Mouse (Mus musculus) left cerebral cortex, postnatal 10 days (tissue): ENCODE measurements around the gene Rad51b. TPM values are rescaled to one million over a fixed set of nuclear protein-coding genes. Genes with fewer than 3 reads are reported as not detected.
"Not testable (repeated sequence)": the region's sequence is repeated elsewhere in the genome, so short reads cannot be mapped to it uniquely, and the experiment has no call there.

ENCODE experiments used
- DNase-seq, 2 experiments: peaks; one replicate each; pipeline ENCODE4 v3.0.0; 2021 to 2022; ENCODE audit warnings: low spot score in 2 of 2, mixed read lengths in 1 of 2; ENCODE audit errors: extremely low spot score in 1 of 2
- intact Hi-C: fragments of 180-260 bp; cut with DNase I; formaldehyde crosslinking; loops from one replicate; pipeline ENCODE4 v1.15.1; 2025
- total RNA-seq, 2 experiments: library from RNA; stranded (reverse); gene quantifications; 2 replicates each; pipeline ENCODE4 v1.2.3; 2021

The Rad51b gene
- total RNA-seq, result under 1 TPM; 0.43 to 0.71 TPM

GRCm38 (mm10) chr12:79297121-79297576 is at the start of gene Rad51b:
TSS of gene Rad51b (plus strand) at chr12:79297282.
- DNase-seq, result peak; percentile 71 to 80
- intact Hi-C loops, result no loop called here

DNA sequence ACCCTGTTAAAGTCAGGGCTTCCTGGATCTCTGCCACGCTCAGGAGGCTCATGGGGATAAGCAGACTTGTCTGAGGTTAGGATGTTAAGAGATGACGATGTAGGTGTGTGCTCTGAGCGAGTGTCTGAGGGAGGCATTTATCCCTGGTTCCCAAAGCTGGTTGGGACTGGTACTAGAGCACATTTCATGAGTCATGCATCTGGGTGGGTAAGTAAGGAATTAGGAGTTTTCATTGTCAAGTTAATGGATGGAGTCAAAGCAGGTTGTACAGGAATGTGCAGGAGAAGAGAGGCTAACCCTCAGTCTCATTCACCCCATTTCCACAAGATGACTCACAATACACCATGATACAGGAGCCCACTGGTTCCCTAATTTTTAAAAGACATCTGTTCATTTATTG is 49.0 kb upstream of the Rad51b start:
- intact Hi-C loops, result no loop called here
- no peak for DNase-seq

DNA sequence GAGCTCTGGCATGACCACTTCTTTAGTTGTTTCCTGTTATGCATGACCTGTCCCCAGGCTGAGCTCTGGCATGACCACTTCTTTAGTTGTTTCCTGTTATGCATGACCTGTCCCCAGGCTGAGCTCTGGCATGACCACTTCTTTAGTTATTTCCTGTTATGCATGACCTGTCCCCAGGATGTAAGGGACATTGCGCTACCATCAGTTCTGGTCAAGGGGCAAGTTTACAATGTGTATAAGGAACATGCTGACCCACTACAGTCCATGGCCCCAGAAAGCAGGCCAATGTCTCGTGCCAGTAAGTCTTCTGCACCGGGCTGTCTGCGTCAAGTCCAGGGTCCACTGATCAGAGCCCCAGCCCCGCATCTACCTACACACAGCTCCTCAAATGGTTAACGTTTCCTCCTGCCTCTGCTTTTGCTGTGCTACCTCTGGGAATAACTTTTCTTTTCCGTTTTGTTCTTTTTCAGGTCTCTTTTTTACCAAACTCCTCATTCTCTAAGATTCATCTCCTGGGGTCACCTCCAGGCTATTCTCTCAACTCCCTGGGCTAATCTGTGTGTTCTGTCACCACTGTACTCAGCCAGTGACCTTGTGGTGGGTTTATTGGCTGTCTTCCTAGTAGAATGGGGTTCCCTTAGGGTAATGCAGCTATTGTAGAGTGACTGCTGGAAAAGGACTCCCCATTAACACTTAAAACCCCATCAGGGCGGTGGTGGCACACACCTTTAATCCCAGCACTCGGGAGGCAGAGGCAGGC is 43.6 kb upstream of the Rad51b start:
- intact Hi-C loops, result no loop called here
- no peak for DNase-seq

- DNase-seq, result no peak
- intact Hi-C loops, result no loop called here
Measured at GRCm38 (mm10) chr12:79254975-79255374, 42.1 kb upstream of the Rad51b start.

DNA sequence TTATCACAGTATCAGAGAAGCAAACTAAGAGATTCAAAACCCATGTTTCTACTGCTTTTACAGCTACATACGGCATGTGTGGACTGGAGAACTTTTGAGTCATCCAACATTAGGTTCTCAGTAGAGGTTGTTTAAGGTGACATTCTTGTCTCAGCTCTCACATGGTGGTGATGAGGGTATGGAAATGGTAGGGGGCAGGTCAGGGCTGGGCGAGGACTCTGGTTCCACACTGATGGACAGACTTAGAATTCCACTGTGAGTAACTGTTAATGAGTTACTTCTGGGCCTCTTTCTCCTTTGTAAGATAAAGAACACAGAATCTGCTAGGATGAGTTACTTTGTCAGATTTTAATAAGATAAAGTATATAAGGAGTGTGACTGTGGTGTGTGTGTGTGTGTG is 36.9 kb upstream of the Rad51b start:
- intact Hi-C loops, result loop anchor here (5.0 kb wide), 1 partner anchor 98 kb away; no protein-coding TSS in a partner anchor

GRCm38 (mm10) chr12:79261035-79261434 is 36.0 kb upstream of the Rad51b start:
- DNase-seq, result peak in 1 of 2 experiments; percentile 40
- intact Hi-C loops, result loop anchor here (5.0 kb wide), 1 partner anchor 99 kb away; no protein-coding TSS in a partner anchor

More for the DNA sequence above, 36.9 kb upstream of the Rad51b start:
- DNase-seq, result no peak

GRCm38 (mm10) chr12:79272604-79273003 is 24.5 kb upstream of the Rad51b start:
- DNase-seq, result no peak
- intact Hi-C loops, result no loop called here

DNA sequence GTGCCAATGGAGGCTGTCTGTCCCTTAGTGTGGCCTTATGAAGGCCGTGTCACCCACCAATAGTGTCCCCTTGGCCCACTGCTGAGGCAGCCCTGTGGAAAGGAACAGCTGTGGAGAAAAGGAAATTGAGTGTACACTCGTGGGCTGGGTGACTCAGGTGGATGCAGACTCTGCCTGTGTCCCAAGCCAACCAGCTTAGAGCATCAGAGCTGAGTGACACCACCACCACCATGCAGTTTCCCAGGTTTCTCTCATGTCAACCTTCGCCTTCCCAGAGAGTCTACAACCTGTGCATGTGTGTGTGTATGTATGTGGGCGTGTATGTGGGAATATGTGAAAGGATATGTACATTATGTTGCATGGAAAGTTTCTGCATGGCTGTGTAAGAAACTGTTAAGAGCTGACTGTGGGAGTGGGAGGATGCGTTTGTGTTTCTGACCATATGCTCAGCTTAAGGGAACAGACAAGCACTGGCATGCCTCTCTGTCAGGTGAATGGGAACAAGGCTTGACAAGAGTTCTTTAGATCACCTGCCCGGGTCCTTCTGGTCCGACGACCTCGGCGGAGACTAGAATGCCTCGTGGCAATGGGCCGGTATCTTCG is 17.5 kb upstream of the Rad51b start:
- intact Hi-C loops, result loop anchor here (5.0 kb wide), 3 partner anchors 37 to 397 kb away; no protein-coding TSS in a partner anchor
- DNase-seq, result no peak

DNA sequence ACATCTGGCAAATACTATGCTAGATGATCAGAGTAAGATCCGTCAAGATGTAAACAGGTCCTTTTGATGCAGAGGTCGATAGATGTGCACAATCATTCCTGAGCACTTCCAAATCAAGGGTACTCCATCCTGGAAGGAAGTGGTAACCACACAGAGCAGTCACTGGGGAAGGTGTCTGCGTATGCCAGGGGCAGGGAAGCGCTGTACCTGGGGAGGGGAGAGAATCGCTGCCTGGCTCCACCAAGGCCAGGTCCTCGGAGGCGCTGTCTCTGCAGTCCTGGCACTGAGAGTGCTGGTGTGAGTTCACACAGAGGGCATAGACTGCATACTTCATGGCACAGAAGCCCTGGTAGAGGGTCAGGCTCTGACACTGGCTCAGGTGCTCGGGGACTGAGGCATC is 14.5 kb upstream of the Rad51b start:
- intact Hi-C loops, result loop anchor here (5.0 kb wide), 2 partner anchors 40 to 400 kb away; no protein-coding TSS in a partner anchor
- DNase-seq, result no peak

DNA sequence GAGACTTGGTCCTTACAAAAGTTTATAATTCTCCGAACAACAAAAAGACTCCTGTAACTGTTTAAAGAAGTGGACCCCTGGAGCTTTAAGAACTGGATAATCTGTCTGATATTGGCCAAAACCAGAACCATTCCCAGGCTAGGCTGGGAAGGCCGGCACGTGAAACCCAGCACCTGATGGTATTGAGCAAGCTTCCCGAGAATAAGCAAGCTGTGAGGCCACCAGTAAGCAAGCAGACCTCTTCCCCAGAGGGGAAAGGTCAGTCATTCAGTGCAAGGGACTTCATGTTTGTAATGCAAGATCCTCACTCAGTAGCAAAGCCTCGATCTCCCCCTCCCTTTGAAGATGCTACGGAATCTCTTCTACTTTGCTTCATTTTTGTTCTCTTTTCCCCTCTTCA is 4.2 kb upstream of the Rad51b start:
- intact Hi-C loops, result no loop called here
- no peak for DNase-seq

GRCm38 (mm10) chr12:79296126-79296816 is 811 bp upstream of the Rad51b start, which contains the start of gene Zfyve26:
TSS of gene Zfyve26 (minus strand) at chr12:79296304.
- DNase-seq, result peak; percentile 94 to 97
- intact Hi-C loops, result no loop called here

DNA sequence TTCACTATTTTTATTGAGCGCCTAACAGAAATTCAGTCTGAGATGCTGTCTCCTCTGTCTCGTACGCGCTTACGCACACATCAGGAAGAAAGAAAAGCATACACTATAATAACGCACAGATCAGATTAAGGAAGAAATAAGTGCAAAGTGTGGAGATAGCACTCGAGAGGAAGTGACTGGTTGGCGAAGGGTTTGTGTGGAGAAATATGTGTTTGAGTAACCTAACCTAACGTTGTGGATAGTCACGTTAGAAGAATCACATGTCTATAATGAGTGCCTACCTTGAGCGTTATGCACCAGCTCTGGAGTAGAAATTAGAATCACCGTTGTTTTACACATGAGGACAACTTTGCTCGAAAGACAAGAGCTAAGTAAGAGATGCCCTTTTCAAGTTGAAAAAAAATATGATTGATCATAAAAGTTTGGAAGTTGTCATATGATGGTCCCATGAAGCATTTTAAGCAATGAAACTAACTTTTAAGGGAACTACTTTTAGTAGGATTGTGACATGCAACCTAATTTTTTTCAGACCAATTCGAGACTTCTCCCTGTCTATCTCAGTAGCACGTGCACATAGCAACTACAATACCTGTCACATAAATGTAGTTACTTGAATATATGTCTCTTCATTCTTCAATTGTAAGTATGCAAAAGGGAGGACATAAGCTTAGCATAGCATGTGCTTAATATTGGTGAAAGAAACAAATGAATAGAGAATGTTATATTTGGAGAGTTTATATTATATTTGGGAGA is 978 bp downstream of the Rad51b start:
- no peak for DNase-seq
- intact Hi-C loops, result no loop called here

- intact Hi-C loops, result no loop called here
- peak in 1 of 2 experiments; percentile 38 for DNase-seq
Measured at GRCm38 (mm10) chr12:79301802-79302201, 4.7 kb downstream of the Rad51b start.

DNA sequence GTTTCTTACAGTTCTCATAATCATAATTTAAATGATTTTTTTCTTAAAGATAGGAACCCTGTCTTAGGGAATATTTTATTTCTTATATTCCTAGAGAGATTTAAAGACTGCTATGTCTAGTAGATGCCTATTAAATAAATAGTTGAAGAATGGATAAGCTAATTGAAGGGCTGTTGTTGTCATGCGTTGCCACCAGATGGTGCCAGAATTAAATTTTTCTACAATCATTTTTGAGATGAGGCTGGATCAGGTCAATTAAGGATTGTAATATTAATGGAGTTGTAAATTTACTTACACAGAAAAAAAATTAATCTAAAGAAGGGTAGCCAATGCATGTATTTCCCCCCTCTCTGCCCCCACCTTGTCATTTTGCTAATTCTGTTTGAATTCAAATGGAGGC is 8.0 kb downstream of the Rad51b start:
- intact Hi-C loops, result no loop called here
- DNase-seq, result no peak

- intact Hi-C loops, result no loop called here
- no peak for DNase-seq
Measured at GRCm38 (mm10) chr12:79306013-79306412, 8.9 kb downstream of the Rad51b start.

DNA sequence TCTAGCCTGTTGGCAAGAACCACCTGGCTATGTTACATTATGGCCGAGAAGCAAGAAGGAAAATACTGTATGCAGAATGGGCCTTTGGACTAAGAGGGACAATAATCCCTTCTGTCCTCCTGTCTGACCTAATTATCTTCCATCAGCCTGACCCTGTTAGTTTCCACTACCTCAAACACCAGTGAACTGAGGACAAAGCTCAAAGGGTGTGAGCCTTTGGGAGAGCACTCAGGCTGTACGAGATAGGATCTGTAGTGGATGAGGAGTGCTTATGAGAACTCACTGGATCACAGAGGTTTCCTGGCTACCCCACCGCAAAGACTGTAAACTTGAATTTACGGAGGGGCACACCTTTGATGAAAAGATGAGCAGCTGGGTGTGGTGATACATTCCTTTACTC is 16.6 kb downstream of the Rad51b start:
- intact Hi-C loops, result no loop called here
- no peak for DNase-seq

- intact Hi-C loops, result no loop called here
- no peak for DNase-seq
Measured at GRCm38 (mm10) chr12:79317339-79317738, 20.3 kb downstream of the Rad51b start.

DNA sequence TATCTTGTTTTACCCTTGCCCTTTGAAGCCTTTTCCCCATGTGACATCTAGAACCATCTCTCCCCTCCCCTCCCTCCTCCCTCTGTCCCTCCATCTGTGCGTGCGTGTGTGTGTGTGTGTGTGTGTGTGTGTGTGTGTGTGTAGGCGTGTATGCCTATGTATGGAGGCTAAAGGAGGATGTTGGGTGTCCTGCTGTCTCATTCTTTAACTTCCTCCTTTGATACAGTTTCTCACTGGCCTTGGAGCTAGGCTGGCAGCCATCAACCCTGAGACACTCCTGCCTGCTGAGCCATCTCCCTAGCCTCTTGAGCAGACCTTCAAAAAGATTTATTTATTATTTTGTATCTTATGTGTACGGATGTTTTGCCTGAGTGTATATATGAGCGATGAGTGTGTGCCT is 23.8 kb downstream of the Rad51b start:
- intact Hi-C loops, result no loop called here
- DNase-seq, result no peak

DNA sequence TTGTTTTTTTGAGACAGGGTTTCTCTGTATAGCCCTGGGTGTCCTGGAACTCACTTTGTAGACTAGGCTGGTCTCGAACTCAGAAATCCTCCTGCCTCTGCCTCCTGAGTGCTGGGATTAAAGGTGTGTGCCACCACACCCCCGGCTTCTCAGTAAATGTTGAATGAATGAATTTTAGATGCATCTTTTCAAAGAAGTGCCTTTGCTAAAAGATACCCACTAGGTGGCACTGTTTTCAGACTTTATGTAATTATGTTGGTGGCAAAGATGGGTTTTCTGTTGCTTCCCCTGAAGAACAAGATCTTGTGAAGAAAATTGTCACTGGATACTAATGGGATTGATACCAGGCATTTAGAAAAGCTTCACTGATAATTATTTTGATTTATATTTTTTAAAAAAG is 25.5 kb downstream of the Rad51b start:
- DNase-seq, intact Hi-C loops: not testable (repeated sequence)
